Mouse (Mus musculus) MEL (cell line): ENCODE data around the gene Cd101. TPM values are rescaled to one million over a fixed set of nuclear protein-coding genes. Genes with fewer than 3 reads are reported as not detected.

ENCODE experiments used
- DNase-seq: peaks from one replicate; pipeline ENCODE4 v3.0.0; 2011; ENCODE audit warnings: low read depth, low spot score
- H3K27ac ChIP-seq: 2 replicates; pipeline ENCODE4 v1.5.1; 2012; ENCODE audit warnings: low read depth, mild to moderate bottlenecking, control low read depth, low read length, moderate library complexity; ENCODE audit not compliant: control insufficient read depth
- H3K27me3 ChIP-seq, 2 experiments: fragments of 150-350 bp in 1 of 2; sonication (generic) in 1 of 2; 2 replicates each; pipeline ENCODE4 v1.6.1; 2012; ENCODE audit warnings: low read length in 2 of 2, mild to moderate bottlenecking in 2 of 2, improper control_type of control experiment in 1 of 2, moderate library complexity in 1 of 2; ENCODE audit not compliant: insufficient read depth in 2 of 2, control insufficient read depth in 1 of 2
- H3K36me3 ChIP-seq, 2 experiments: 2 replicates each; pipeline ENCODE4 v1.6.1; 2012 to 2014; ENCODE audit warnings: low read length in 2 of 2, improper control_type of control experiment in 1 of 2, inconsistent platforms in 1 of 2, mild to moderate bottlenecking in 1 of 2; ENCODE audit not compliant: insufficient read depth in 2 of 2, control insufficient read depth in 1 of 2
- H3K4me1 ChIP-seq, 2 experiments: fragments of 150-350 bp in 1 of 2; sonication (generic) in 1 of 2; 2 replicates each; pipeline ENCODE4 v1.6.1; 2012; ENCODE audit warnings: low read length in 2 of 2, improper control_type of control experiment in 1 of 2, mild to moderate bottlenecking in 1 of 2; ENCODE audit not compliant: insufficient read depth in 2 of 2, control insufficient read depth in 1 of 2
- H3K4me3 ChIP-seq, 2 experiments: fragments of 150-350 bp in 1 of 2; sonication (generic) in 1 of 2; 2 replicates each; pipeline ENCODE4 v1.5.1; 2012; ENCODE audit warnings: low read depth in 2 of 2, low read length in 2 of 2, mild to moderate bottlenecking in 2 of 2, moderate library complexity in 2 of 2, control low read depth in 1 of 2, improper control_type of control experiment in 1 of 2; ENCODE audit not compliant: control insufficient read depth in 1 of 2, insufficient read depth in 1 of 2
- H3K79me2 ChIP-seq: 2 replicates; pipeline ENCODE4 v1.6.1; 2012; ENCODE audit warnings: mild to moderate bottlenecking, low read length, moderate library complexity; ENCODE audit not compliant: control insufficient read depth, poor library complexity, insufficient read depth
- H3K9ac ChIP-seq: 2 replicates; pipeline ENCODE4 v1.6.1; 2012; ENCODE audit warnings: low read depth, mild to moderate bottlenecking, control low read depth, low read length, moderate library complexity; ENCODE audit not compliant: control insufficient read depth, poor library complexity, severe bottlenecking
- H3K9me3 ChIP-seq: fragments of 150-350 bp; sonication (generic); replicated peaks from 2 replicates; pipeline ENCODE4 v1.6.1; 2012; ENCODE audit warnings: mild to moderate bottlenecking, low read length, improper control_type of control experiment, moderate library complexity; ENCODE audit not compliant: insufficient read depth
- BHLHE40 ChIP-seq: IDR thresholded peaks from 2 replicates; pipeline ENCODE4 v1.6.1; 2012; ENCODE audit warnings: low read depth, mild to moderate bottlenecking, inconsistent platforms, low read length, improper control_type of control experiment, borderline replicate concordance
- CTCF ChIP-seq, 3 experiments: IDR thresholded peaks in 2 of 3; conservative IDR thresholded peaks in 1 of 3; 2 replicates each; pipeline ENCODE4 v1.5.1; 2011 to 2012; ENCODE audit warnings: low read length in 3 of 3, low read depth in 2 of 3, mild to moderate bottlenecking in 2 of 3, improper control_type of control experiment in 1 of 3, inconsistent platforms in 1 of 3, mixed read lengths in 1 of 3, moderate library complexity in 1 of 3; ENCODE audit not compliant: control insufficient read depth in 1 of 3, insufficient read depth in 1 of 3, poor library complexity in 1 of 3, severe bottlenecking in 1 of 3
- ETS1 ChIP-seq: IDR thresholded peaks from 2 replicates; pipeline ENCODE4 v1.6.1; 2012; ENCODE audit warnings: low read depth, mild to moderate bottlenecking, inconsistent platforms, low read length, improper control_type of control experiment, moderate library complexity
- GABPA ChIP-seq: IDR thresholded peaks from 2 replicates; pipeline ENCODE4 v1.6.1; 2012; ENCODE audit warnings: low read depth, mild to moderate bottlenecking, inconsistent platforms, low read length, improper control_type of control experiment, moderate library complexity
- HCFC1 ChIP-seq: IDR thresholded peaks from 2 replicates; pipeline ENCODE4 v1.6.1; 2012; ENCODE audit warnings: low read depth, mild to moderate bottlenecking, inconsistent platforms, low read length, improper control_type of control experiment, moderate library complexity
- JUND ChIP-seq: IDR thresholded peaks from 2 replicates; pipeline ENCODE4 v1.6.1; 2011; ENCODE audit warnings: low read depth, mild to moderate bottlenecking, improper control_type of control experiment, low read length
- MXI1 ChIP-seq: IDR thresholded peaks from 2 replicates; pipeline ENCODE4 v1.6.1; 2011; ENCODE audit warnings: mild to moderate bottlenecking, low read depth, low read length, improper control_type of control experiment
- MYB ChIP-seq: IDR thresholded peaks from 2 replicates; pipeline ENCODE4 v1.6.1; 2011; ENCODE audit warnings: mild to moderate bottlenecking, low read depth, low read length, improper control_type of control experiment
- RCOR1 ChIP-seq: IDR thresholded peaks from 2 replicates; pipeline ENCODE4 v1.6.1; 2012; ENCODE audit warnings: low read depth, mild to moderate bottlenecking, inconsistent platforms, low read length, improper control_type of control experiment
- TBP ChIP-seq: IDR thresholded peaks from 2 replicates; pipeline ENCODE4 v1.8.0; 2011; ENCODE audit warnings: low read depth, low read length, improper control_type of control experiment
- UBTF ChIP-seq: IDR thresholded peaks from 2 replicates; pipeline ENCODE4 v1.6.1; 2012; ENCODE audit warnings: low read depth, mild to moderate bottlenecking, inconsistent platforms, low read length, improper control_type of control experiment, moderate library complexity, borderline replicate concordance; ENCODE audit not compliant: insufficient read depth
- ZC3H11A ChIP-seq: IDR thresholded peaks from 2 replicates; pipeline ENCODE4 v1.6.1; 2012; ENCODE audit warnings: low read depth, mild to moderate bottlenecking, inconsistent platforms, low read length, improper control_type of control experiment
- ZKSCAN1 ChIP-seq: IDR thresholded peaks from 2 replicates; pipeline ENCODE4 v1.6.1; 2012; ENCODE audit warnings: low read depth, mild to moderate bottlenecking, inconsistent platforms, low read length, improper control_type of control experiment, moderate library complexity
- ZMIZ1 ChIP-seq: IDR thresholded peaks from 2 replicates; pipeline ENCODE4 v1.6.1; 2012; ENCODE audit warnings: low read depth, mild to moderate bottlenecking, inconsistent platforms, low read length, improper control_type of control experiment, moderate library complexity
- ZNF384 ChIP-seq: IDR thresholded peaks from 2 replicates; pipeline ENCODE4 v1.6.1; 2012; ENCODE audit warnings: low read depth, mild to moderate bottlenecking, inconsistent platforms, low read length, improper control_type of control experiment
- polyA plus RNA-seq, 2 experiments: library from polyadenylated mRNA; stranded (reverse) in 1 of 2; unstranded in 1 of 2; fragments of >175 nt in 1 of 2; fragments of >200 nt in 1 of 2; gene quantifications; 2 replicates each; pipeline versions ENCODE4 v1.2.1 to v1.2.4; 2012; ENCODE audit warnings: low replicate concordance in 2 of 2, low read depth in 1 of 2; ENCODE audit not compliant: insufficient read length in 2 of 2, insufficient read depth in 1 of 2, missing spikeins in 1 of 2
- total RNA-seq: library from RNA; depleted of rRNA; stranded (reverse); fragments of 300-350 nt; gene quantifications from 2 replicates; pipeline ENCODE4 v1.2.3, GENCODE M21; 2012; rRNA removed

Gene Cd101
- total RNA-seq: not detected in 2 replicates
- polyA plus RNA-seq: not detected

DNA sequence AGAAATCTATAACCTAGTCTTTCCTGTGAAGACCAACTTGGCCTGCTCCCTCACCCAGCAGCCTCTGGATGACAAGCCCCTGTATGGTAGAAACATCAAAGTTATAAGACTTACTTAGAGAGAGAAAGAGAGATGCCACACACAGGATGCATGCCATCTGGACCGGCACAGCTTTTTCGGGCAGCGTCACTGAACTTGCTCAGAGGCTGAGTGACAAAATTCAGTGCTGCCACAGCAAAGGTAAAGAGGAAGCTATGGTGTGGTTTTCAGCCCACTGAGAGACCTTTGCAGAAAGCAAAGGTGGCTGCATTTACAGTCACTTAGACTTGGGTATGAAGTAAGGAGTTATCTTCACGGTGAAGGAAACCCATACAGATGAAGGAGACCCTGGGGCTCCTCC, at the start of gene Cd101:
Cd101 (minus strand) TSS at position 218 of the 400 bp plus-strand sequence.
- H3K79me2 ChIP-seq: no peaks in the 10 kb centered on the region
- DNase-seq: no peak
- H3K4me1 ChIP-seq: no peaks in the 10 kb centered on the region
- no peaks in the 10 kb centered on the region for H3K9me3 ChIP-seq
- no peak within 1 kb of the TSS for H3K4me3 ChIP-seq
- H3K36me3 ChIP-seq: no peaks in the 10 kb centered on the region
- no peak within 1 kb of the TSS for H3K9ac ChIP-seq
- no peaks in the 10 kb centered on the region for H3K27me3 ChIP-seq
- TF ChIP-seq ZKSCAN1 (no peak), ZNF384 (no peak)
- no peak within 1 kb of the TSS for H3K27ac ChIP-seq

DNA sequence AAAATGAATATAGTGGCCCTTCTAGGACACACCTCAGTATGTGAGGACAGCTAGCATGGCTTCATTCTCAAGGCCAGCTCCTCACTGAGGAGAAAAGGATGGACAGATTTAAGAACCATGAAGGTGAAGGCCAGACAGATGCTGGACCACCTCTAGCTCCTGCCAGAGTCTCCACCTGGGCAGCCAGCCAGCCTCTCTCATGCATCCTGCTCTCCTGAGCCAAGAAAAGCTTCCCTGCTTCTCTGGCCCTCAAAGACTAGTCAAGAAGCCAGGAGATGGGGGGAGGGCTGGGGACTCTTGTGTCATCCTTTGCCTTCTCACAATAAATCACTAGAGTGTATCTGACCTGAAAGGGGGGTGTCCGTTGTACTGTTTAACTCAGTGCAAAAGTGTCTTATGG, 49.0 kb upstream of the Cd101 start:
- Histone ChIP-seq H3K9ac (no peak overlapping the region), H3K4me3 (no peak overlapping the region), H3K4me1 (no peaks in the 10 kb centered on the region), H3K27ac (no peak overlapping the region), H3K79me2 (no peaks in the 10 kb centered on the region), H3K36me3 (no peaks in the 10 kb centered on the region), H3K27me3 (no peaks in the 10 kb centered on the region), H3K9me3 (no peaks in the 10 kb centered on the region)
- TF ChIP-seq JUND (no peak), ETS1 (no peak), GABPA (no peak), CTCF (IDR thresholded peaks at IDR 0.05 in 2 of 3, conservative IDR thresholded peaks at IDR 0.05 in 1 of 3; ENCODE audit: control insufficient read depth in 1 of 3, insufficient read depth in 1 of 3, low read depth in 2 of 3, low read length in 3 of 3, poor library complexity in 1 of 3, severe bottlenecking in 1 of 3) (no peak), MYB (no peak), MXI1 (no peak), BHLHE40 (no peak), HCFC1 (no peak), TBP (no peak), UBTF (no peak), ZC3H11A (no peak), ZKSCAN1 (no peak)
- no peak for DNase-seq

DNA sequence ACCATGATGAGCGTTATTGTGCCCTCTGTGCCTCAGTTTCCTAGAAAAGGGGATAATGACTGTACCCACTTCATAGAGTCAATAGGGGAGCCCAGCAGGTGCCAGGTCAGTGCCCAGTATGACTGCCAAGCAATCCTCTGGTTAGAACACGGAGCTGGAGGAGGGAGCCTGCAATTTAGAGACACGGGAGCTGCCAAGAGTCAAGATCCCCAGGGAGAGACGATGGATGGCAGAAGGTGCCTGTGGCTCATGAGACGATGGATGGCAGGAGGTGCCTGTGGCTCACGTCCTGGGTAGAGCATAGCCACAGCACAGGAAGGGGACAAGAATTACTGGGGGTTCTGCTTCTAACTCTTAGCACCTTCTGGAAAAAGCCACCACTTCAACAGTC, 48.3 kb upstream of the Cd101 start:
- Histone ChIP-seq H3K9me3 (no peaks in the 10 kb centered on the region), H3K27me3 (no peaks in the 10 kb centered on the region), H3K9ac (no peak overlapping the region), H3K4me3 (no peak overlapping the region), H3K79me2 (no peaks in the 10 kb centered on the region), H3K36me3 (no peaks in the 10 kb centered on the region), H3K4me1 (no peaks in the 10 kb centered on the region), H3K27ac (no peak overlapping the region)
- TF ChIP-seq UBTF: no peak
- no peak for TF ChIP-seq RCOR1
- no peak for TF ChIP-seq JUND
- no peak for TF ChIP-seq ZMIZ1
- TF ChIP-seq TBP: no peak
- no peak for TF ChIP-seq ZKSCAN1
- no peak for DNase-seq
